Mouse (Mus musculus) liver, embryonic 13.5 days (tissue): Measurements from ENCODE around the gene B3galnt1. TPM values are rescaled to one million over a fixed set of nuclear protein-coding genes. Genes with fewer than 3 reads are reported as not detected.

Source experiments
- ATAC-seq: fragments of 200-750 bp; cut with Nextera tagmentation; 2 replicates; pipeline ENCODE4 v1.8.0; 2017; ENCODE audit warnings: low read depth, mild to moderate bottlenecking, moderate number of reproducible peaks, moderate library complexity
- DNase-seq: peaks from one replicate; pipeline ENCODE4 v3.0.0; 2022
- H3K27ac ChIP-seq: fragments of 300-500 bp; sonication (generic); 2 replicates; pipeline ENCODE4 v1.5.1; 2015; ENCODE audit warnings: moderate library complexity, mild to moderate bottlenecking, inconsistent platforms
- H3K27me3 ChIP-seq: fragments of 300-500 bp; sonication (generic); 2 replicates; pipeline ENCODE4 v1.6.1; 2015; ENCODE audit warnings: mild to moderate bottlenecking, inconsistent platforms
- H3K36me3 ChIP-seq: fragments of 300-500 bp; sonication (generic); 2 replicates; pipeline ENCODE4 v1.6.1; 2015; ENCODE audit warnings: mild to moderate bottlenecking, inconsistent platforms
- H3K4me1 ChIP-seq: fragments of 300-500 bp; sonication (generic); replicated peaks from 2 replicates; pipeline ENCODE4 v1.6.1; 2015; ENCODE audit warnings: inconsistent platforms
- H3K4me2 ChIP-seq: fragments of 300-500 bp; sonication (generic); 2 replicates; pipeline ENCODE4 v1.6.1; 2015; ENCODE audit warnings: inconsistent platforms, mild to moderate bottlenecking, moderate library complexity
- H3K4me3 ChIP-seq: fragments of 300-500 bp; sonication (generic); replicated peaks from 2 replicates; pipeline ENCODE4 v1.5.1; 2015; ENCODE audit warnings: mild to moderate bottlenecking, inconsistent platforms
- H3K9ac ChIP-seq: fragments of 300-500 bp; sonication (generic); 2 replicates; pipeline ENCODE4 v1.6.1; 2015; ENCODE audit warnings: mild to moderate bottlenecking, inconsistent platforms
- H3K9me3 ChIP-seq: fragments of 300-500 bp; sonication (generic); replicated peaks from 2 replicates; pipeline ENCODE4 v1.6.1; 2016; ENCODE audit warnings: inconsistent platforms
- WGBS: fragments of 180-500 bp; shearing (Covaris S2); methylation state at CpG from one replicate; pipeline ENCODE4 v1.1.7; 2015; ENCODE audit not compliant: insufficient replicate concordance; 5-methylcytosine and 5-hydroxymethylcytosine counted together
- polyA plus RNA-seq: library from polyadenylated mRNA; unstranded; fragments of >200 nt; fragmentation: Nextera tagmentation; extraction: Ambion mirVana; gene quantifications from 2 replicates; pipeline ENCODE4 v1.2.1, GENCODE M21; 2015

The B3galnt1 gene
- polyA plus RNA-seq, 1 experiment from 2014 or later = 3.9 TPM

- ATAC-seq (no peak), DNase-seq (no peak)
- no peak overlapping the region for H3K9ac ChIP-seq
- no peaks in the 10 kb centered on the region for H3K36me3 ChIP-seq
- H3K27ac ChIP-seq = no peak overlapping the region
- H3K4me1 ChIP-seq = no peaks in the 10 kb centered on the region
- H3K9me3 ChIP-seq = no peaks in the 10 kb centered on the region
- H3K4me2 ChIP-seq = no peak overlapping the region
- no peak overlapping the region for H3K4me3 ChIP-seq
- no peaks in the 10 kb centered on the region for H3K27me3 ChIP-seq
- 87% methylated on average over 10 of the region's 10 CpGs for WGBS
Observed at GRCm38 (mm10) chr3:69535486-69535885, 63.3 kb downstream of the B3galnt1 start.

GRCm38 (mm10) chr3:69532687-69533086, 66.1 kb downstream of the B3galnt1 start:
- Histone ChIP-seq H3K9ac (no peak overlapping the region), H3K4me1 (no peaks in the 10 kb centered on the region), H3K4me2 (no peak overlapping the region), H3K27ac (no peak overlapping the region), H3K27me3 (no peaks in the 10 kb centered on the region), H3K36me3 (no peaks in the 10 kb centered on the region), H3K9me3 (no peaks in the 10 kb centered on the region), H3K4me3 (no peak overlapping the region)
- ATAC-seq (no peak), DNase-seq (no peak)
- 70% methylated on average over 4 of the region's 4 CpGs for WGBS

GRCm38 (mm10) chr3:69531511-69531910, 67.2 kb downstream of the B3galnt1 start:
- WGBS = 71% methylated on average over 9 of the region's 9 CpGs

GRCm38 (mm10) chr3:69529576-69529975, 69.2 kb downstream of the B3galnt1 start:
- Histone ChIP-seq H3K9me3 (no peaks in the 10 kb centered on the region), H3K4me2 (no peak overlapping the region), H3K4me3 (no peak overlapping the region), H3K9ac (no peak overlapping the region), H3K4me1 (no peaks in the 10 kb centered on the region), H3K36me3 (no peaks in the 10 kb centered on the region), H3K27ac (no peak overlapping the region), H3K27me3 (no peaks in the 10 kb centered on the region)
- 65% methylated on average over 7 of the region's 7 CpGs for WGBS
- ATAC-seq = no peak
- no peak for DNase-seq

More at GRCm38 (mm10) chr3:69531511-69531910, 67.2 kb downstream of the B3galnt1 start:
- no peaks in the 10 kb centered on the region for H3K36me3 ChIP-seq
- H3K27me3 ChIP-seq = no peaks in the 10 kb centered on the region
- no peak overlapping the region for H3K9ac ChIP-seq
- no peaks in the 10 kb centered on the region for H3K4me1 ChIP-seq
- no peak overlapping the region for H3K4me3 ChIP-seq
- no peaks in the 10 kb centered on the region for H3K9me3 ChIP-seq
- H3K4me2 ChIP-seq = no peak overlapping the region
- no peak for DNase-seq
- no peak overlapping the region for H3K27ac ChIP-seq
- no peak for ATAC-seq

- no peak overlapping the region for H3K4me3 ChIP-seq
- DNase-seq (no peak), ATAC-seq (no peak)
- no peaks in the 10 kb centered on the region for H3K9me3 ChIP-seq
- no peaks in the 10 kb centered on the region for H3K36me3 ChIP-seq
- no peaks in the 10 kb centered on the region for H3K27me3 ChIP-seq
- H3K27ac ChIP-seq = no peak overlapping the region
- 63% methylated on average over 1 of the region's 1 CpGs for WGBS
- H3K4me1 ChIP-seq = no peaks in the 10 kb centered on the region
- H3K4me2 ChIP-seq = no peak overlapping the region
- no peak overlapping the region for H3K9ac ChIP-seq
Observed at GRCm38 (mm10) chr3:69527384-69527783, 71.4 kb downstream of the B3galnt1 start.

GRCm38 (mm10) chr3:69525072-69525529, 73.7 kb downstream of the B3galnt1 start:
- Histone ChIP-seq H3K27ac (no peak overlapping the region), H3K9me3 (no peaks in the 10 kb centered on the region), H3K4me2 (no peak overlapping the region), H3K27me3 (no peaks in the 10 kb centered on the region), H3K4me1 (no peaks in the 10 kb centered on the region), H3K4me3 (no peak overlapping the region), H3K9ac (no peak overlapping the region), H3K36me3 (no peaks in the 10 kb centered on the region)
- 63% methylated on average over 8 of the region's 8 CpGs for WGBS
- DNase-seq (no peak), ATAC-seq (no peak)

GRCm38 (mm10) chr3:69524356-69525071, 74.2 kb downstream of the B3galnt1 start:
- Histone ChIP-seq H3K9ac (no peak overlapping the region), H3K36me3 (no peaks in the 10 kb centered on the region), H3K9me3 (no peaks in the 10 kb centered on the region), H3K4me2 (no peak overlapping the region), H3K4me3 (no peak overlapping the region), H3K4me1 (no peaks in the 10 kb centered on the region), H3K27ac (no peak overlapping the region), H3K27me3 (no peaks in the 10 kb centered on the region)
- 57% methylated on average over 8 of the region's 8 CpGs for whole genome bisulfite sequencing
- DNase-seq (no peak), ATAC-seq (no peak)

Other genes starting within 250 kb of the B3galnt1 start
- gene Nmd3, start 123.0 kb upstream of the B3galnt1 start, polyA plus RNA-seq = 114 and 118 TPM in 2 replicates